Mouse (Mus musculus) cerebellum, adult 2 months (tissue): Measurements from ENCODE around the gene Spp1. TPM values are rescaled to one million over a fixed set of nuclear protein-coding genes. Genes with fewer than 3 reads are reported as not detected.
"Not testable (repeated sequence)": the region's sequence is repeated elsewhere in the genome, so short reads cannot be mapped to it uniquely, and the experiment has no call there.

ENCODE experiments used
- DNase-seq, 2 experiments: peaks; one replicate each; pipeline ENCODE4 v3.0.0; 2021
- H3K27ac ChIP-seq: fragments of 200-500 bp; 2 replicates; pipeline ENCODE4 v1.5.1; 2012; ENCODE audit warnings: low read length, control low read depth, inconsistent platforms; ENCODE audit not compliant: insufficient read depth
- H3K27me3 ChIP-seq: fragments of 200-500 bp; 2 replicates; pipeline ENCODE4 v1.6.1; 2012; ENCODE audit warnings: inconsistent platforms, mild to moderate bottlenecking, low read length, moderate library complexity; ENCODE audit not compliant: control insufficient read depth, insufficient read depth
- H3K4me1 ChIP-seq: fragments of 200-500 bp; 2 replicates; pipeline ENCODE4 v1.6.1; 2011; ENCODE audit warnings: low read length; ENCODE audit not compliant: control insufficient read depth, insufficient read depth
- H3K4me3 ChIP-seq: fragments of 200-500 bp; replicated peaks from 2 replicates; pipeline ENCODE3; 2011; ENCODE audit warnings: mild to moderate bottlenecking, low read depth, low read length, control low read depth; ENCODE audit not compliant: insufficient read depth
- CTCF ChIP-seq: fragments of 200-500 bp; IDR thresholded peaks from 2 replicates; pipeline ENCODE4 v1.5.1; 2011; ENCODE audit warnings: low read depth, mild to moderate bottlenecking, control low read depth, low read length, moderate library complexity, borderline replicate concordance; ENCODE audit not compliant: insufficient read depth
- POLR2A ChIP-seq: fragments of 200-500 bp; IDR thresholded peaks from 2 replicates; pipeline ENCODE4 v1.6.1; 2011; ENCODE audit warnings: low read length, control low read depth, borderline replicate concordance; ENCODE audit not compliant: insufficient read depth
- WGBS: fragments of 180-500 bp; shearing (Covaris S2); methylation state at CpG from one replicate; pipeline ENCODE4 v1.1.7; 2018; 5-methylcytosine and 5-hydroxymethylcytosine counted together
- polyA plus RNA-seq: library from polyadenylated mRNA; depleted of rRNA; stranded (reverse); fragments of >200 nt; gene quantifications from 2 replicates; pipeline ENCODE4 v1.2.3, GENCODE M21; 2012

The Spp1 gene
- polyA plus RNA-seq, 1 experiment, result 154 TPM

DNA sequence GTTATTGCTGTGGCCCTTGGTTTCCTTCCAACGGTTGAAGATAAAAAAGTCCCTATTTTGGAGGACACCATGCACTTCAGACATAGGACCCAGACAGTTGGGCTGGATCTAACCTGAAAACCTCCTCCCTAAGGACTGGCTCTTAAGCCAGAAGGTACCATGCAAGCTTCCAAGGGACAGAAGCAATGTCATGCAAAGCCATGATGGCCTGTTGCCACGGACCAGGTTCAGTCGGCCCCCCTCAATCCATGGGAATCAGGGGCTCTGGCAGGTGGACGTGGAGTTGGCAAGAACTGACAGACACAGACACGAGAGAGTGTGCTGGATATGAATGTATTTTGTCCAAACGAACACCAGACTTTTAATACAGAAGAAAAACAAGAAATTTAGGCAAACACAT, 7.5 kb downstream of the Spp1 start:
- TF ChIP-seq POLR2A, result no peak
- no peak for TF ChIP-seq CTCF
- no peak for DNase-seq
- H3K4me1 ChIP-seq, result no peaks in the 10 kb centered on the region
- no peak overlapping the region for H3K4me3 ChIP-seq
- WGBS, result 39% methylated on average over 6 of the region's 6 CpGs
- no peaks in the 10 kb centered on the region for H3K27me3 ChIP-seq
- H3K27ac ChIP-seq, result no peak overlapping the region

DNA sequence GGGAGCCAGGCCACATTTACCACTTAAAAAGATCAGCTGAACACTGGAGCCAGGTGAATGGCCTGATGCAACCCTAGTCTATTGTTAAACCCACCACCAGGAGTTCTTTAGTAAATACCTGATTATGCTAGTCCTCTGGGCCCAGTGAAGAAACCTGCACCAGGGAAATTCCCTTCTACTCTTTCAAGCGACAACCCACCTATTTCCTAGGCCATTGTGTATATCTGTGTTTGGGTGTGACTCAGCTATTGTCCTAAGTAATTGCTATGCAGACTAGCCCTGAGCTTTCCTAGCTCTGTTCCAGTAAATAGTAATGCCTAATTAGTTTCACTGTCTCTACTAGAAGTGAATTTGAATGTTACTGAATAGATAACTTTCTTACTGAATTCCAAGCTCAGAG, 7.9 kb downstream of the Spp1 start:
- H3K4me3 ChIP-seq, result no peak overlapping the region
- H3K27me3 ChIP-seq, result no peaks in the 10 kb centered on the region
- no peak for DNase-seq
- TF ChIP-seq CTCF, result no peak
- TF ChIP-seq POLR2A, result no peak
- H3K4me1 ChIP-seq, result no peaks in the 10 kb centered on the region
- no peak overlapping the region for H3K27ac ChIP-seq
- 74% methylated on average over 1 of the region's 1 CpGs for WGBS

DNA sequence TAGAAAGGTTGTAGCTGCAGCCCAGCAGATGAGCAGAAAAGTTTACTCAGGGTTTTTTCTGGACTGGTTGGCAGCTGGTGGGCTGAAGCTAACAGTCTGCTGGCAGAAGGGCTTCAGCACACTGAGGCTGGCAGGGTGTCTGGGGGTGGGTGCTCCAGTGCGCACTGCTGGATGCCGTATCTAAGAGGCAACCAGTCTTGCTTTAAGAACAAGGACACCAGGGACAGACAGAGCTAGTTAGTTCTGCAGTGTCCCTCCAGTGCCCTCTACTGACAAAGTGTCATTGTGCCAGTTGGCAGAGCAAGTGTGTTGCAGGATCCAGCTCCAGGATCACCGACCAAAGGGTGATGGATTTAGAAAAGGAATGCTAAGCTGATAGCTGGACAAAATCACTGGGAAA, 11.2 kb downstream of the Spp1 start:
- 0% methylated on average over 3 of the region's 3 CpGs for WGBS
- Histone ChIP-seq H3K4me1 (no peaks in the 10 kb centered on the region), H3K27ac (no peak overlapping the region), H3K4me3 (no peak overlapping the region), H3K27me3 (no peaks in the 10 kb centered on the region)
- TF ChIP-seq POLR2A (no peak), CTCF (peak; percentile 73)
- DNase-seq, result peak; percentile 66 to 76

DNA sequence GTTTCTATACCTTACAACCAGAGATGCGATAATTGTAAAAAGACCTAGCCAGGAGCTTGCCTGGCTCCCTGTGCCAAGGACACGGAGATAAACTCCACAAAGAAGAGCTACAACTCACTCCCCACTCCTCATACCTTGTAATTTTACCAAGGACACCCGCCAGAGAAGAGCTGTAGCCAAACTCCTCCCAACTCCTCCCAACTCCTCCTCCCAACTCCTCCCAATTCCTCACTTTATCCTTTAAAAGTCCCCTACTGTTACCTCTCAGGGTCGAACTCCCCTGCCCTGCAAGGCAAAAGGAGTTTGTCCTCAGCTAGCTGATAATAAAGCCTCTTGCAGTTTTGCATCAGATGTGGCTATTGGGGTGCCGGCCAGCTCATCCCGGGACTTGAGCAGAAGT, 13.4 kb downstream of the Spp1 start:
- DNase-seq, H3K4me1 ChIP-seq, H3K27me3 ChIP-seq, H3K27ac ChIP-seq, H3K4me3 ChIP-seq: not testable (repeated sequence)
- WGBS, result 50% methylated on average over 6 of the region's 6 CpGs

DNA sequence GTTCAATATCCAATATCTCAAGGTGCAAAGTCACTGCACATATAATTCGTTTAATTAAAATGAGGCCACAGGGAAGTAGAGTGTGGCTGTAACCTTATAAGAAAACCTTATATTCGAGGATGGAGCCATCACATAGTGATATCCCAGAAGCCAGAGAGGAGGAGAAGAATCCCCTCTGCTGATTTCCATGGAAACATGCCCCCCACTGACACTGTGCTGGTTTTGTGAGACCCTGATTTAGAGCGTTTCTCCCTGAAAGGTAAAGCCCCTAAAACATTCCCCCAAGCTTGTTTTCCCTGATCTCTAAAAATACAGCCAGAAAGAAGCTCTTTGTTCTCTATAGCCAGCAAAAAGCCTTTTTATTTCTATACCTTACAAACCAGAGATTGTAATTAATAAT, 14.6 kb downstream of the Spp1 start:
- TF ChIP-seq CTCF (no peak), POLR2A (no peak)
- WGBS, result 38% methylated on average over 3 of the region's 3 CpGs
- Histone ChIP-seq H3K4me1 (no peaks in the 10 kb centered on the region), H3K27me3 (no peaks in the 10 kb centered on the region), H3K4me3 (no peak overlapping the region), H3K27ac (no peak overlapping the region)
- no peak for DNase-seq

DNA sequence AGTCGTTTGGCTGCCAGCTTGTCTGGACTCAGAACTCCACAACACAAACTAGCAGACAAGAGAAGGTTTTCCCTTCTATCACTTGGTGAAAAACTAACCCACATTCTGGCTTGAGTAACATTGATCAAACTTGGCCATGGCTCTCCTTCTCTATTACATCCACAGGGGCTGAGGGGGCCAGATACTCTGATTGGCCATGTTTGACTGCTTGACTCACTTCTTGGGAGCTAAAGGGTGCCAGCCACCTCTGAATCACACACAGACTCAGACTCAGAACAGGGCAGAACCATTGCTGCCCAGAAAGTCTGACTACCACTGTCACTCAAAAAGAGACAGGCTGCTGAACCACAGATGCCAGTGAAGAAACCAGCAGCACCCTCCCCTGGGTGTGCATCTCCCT, 18.2 kb downstream of the Spp1 start:
- H3K4me1 ChIP-seq, result no peaks in the 10 kb centered on the region
- H3K27me3 ChIP-seq, result no peaks in the 10 kb centered on the region
- H3K4me3 ChIP-seq, result no peak overlapping the region
- H3K27ac ChIP-seq, result no peak overlapping the region
- 14% methylated on average over 1 of the region's 1 CpGs for WGBS
- no peak for DNase-seq
- TF ChIP-seq POLR2A, result no peak
- TF ChIP-seq CTCF, result no peak

DNA sequence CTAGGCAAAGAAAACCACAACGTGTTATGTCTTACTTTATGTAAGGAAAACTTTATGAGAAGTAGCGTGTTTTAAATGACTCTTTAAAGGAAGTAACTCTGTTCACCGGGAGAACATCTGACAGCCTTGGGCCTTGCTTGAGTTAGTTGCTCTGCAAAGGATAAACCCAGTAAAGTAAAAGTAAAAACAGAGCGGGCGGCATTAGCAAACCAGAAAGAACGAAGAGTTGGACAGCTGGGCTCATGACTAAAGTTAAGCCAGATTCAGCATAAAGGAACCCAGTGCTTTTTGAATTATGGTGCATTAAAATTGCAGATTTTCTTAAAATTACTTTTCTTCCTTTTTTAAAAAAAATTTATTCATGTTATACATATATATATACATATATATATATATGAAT, 19.6 kb downstream of the Spp1 start:
- Histone ChIP-seq H3K4me1 (no peaks in the 10 kb centered on the region), H3K27me3 (no peaks in the 10 kb centered on the region), H3K27ac (no peak overlapping the region), H3K4me3 (no peak overlapping the region)
- DNase-seq, result no peak
- TF ChIP-seq POLR2A (no peak), CTCF (no peak)
- WGBS, result 94% methylated on average over 6 of the region's 6 CpGs

DNA sequence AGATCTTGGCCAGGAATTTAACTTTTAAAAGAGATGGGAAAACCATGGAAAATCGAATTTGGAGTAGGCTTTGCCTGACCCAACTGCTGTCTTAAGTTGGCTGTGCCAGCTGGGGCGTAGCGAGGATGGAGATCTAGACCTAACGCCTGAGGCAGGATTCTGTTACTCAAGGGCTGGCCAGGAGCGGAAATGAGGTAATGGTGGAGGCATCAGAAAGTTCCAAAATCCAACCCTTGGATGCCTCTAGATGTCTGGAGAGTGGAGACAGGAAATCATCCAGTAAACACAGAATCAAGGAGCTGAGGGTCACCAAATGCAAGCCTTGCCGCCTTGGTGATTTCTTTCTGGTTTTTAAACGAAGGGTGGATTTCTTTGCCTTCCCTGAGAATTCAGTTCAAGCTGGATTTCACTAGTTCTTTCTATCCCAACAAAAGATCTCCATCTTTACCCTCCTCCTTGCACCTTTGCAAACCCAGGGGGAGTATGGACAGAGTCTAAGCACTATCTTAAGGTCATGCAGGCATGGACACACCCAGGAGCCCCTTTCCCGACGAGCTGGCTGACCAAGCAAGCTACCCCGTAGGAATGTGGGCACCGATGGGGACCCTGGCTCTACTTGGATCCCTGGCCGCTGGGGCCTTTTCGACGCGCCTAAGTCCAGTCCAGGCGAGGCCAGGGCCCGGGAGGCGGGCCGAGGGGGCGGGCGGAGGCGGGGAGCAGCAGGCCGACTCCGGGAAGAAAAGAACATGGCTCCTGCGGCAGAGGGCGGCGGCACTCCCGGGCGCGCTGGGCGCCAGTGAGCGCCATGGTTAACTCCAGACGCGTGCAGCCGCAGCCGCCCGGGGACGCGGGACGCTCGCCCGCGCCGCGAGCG, 24.2 kb downstream of the Spp1 start, which contains the start of gene Pkd2:
TSS of gene Pkd2 (plus strand) at position 619 of the 874 bp plus-strand sequence.
- peak within 1 kb of the TSS; percentile 95 for H3K27ac ChIP-seq
- peak; percentile 83 to 84 for DNase-seq
- peak within 1 kb of the TSS; percentile 96 for H3K4me3 ChIP-seq
- WGBS, result 8% methylated on average over 46 of the region's 46 CpGs
- TF ChIP-seq CTCF (no peak), POLR2A (0 out of 2 replicates have a peak, but pooled peaks have one; percentile 28)
- H3K4me1 ChIP-seq, result 0 out of 2 replicates have a peak, but pooled peaks cover 3% of the 10 kb centered on the region
- no peaks in the 10 kb centered on the region for H3K27me3 ChIP-seq
